Mouse (Mus musculus): ENCODE data around the gene Btg1. TPM values are rescaled to one million over a fixed set of nuclear protein-coding genes. Genes with fewer than 3 reads are reported as not detected.

Btg1 gene
- polyA plus RNA-seq (2014; fragmentation: Nextera tagmentation; extraction: Ambion mirVana): 35.9 and 40.2 TPM in 2 replicates

DNA sequence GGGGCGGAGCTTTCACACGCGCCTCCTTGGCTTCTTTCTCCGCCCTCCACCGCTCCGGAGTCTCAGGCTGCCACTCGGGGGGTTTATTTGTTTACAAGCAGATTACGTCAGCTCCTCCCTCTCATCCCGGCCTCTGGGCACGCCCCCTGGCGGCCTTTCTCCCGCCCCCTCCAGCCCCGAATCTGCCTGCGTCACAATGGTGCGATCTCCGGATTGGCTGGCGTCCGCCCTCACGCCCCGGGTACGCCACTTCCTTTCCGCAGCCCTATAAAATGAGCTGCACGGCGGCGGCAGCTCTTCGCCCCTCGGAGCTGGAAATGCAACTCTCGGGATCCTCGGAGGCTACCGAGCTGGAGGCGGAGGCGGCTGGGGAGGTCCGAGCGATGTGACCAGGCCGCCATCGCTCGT lies at the start of gene Btg1:
Gene Btg1, plus strand, starts transcription at position 298 of the 408 bp plus-strand sequence.
- no peaks in the 10 kb centered on the region for H3K9me3 ChIP-seq (ENCODE audit: control insufficient read depth, low read length)
- H3K4me3 ChIP-seq (ENCODE audit: low read depth, low read length): peak within 1 kb of the TSS; percentile 98
- peak within 1 kb of the TSS; percentile 87 for H3K27ac ChIP-seq (ENCODE audit: low read depth, low read length)
- peak; percentile 100 for DNase-seq (ENCODE audit: low spot score)
- H3K27me3 ChIP-seq (ENCODE audit: control insufficient read depth, insufficient read depth, low read length): no peaks in the 10 kb centered on the region
- peak; percentile 97 for ATAC-seq (replicated peaks; ENCODE audit: low FRiP score)
- no peaks in the 10 kb centered on the region for H3K36me3 ChIP-seq (ENCODE audit: control insufficient read depth, insufficient read depth, low read length)
- under 1% methylated on average over 37 of the region's 37 CpGs for WGBS
- peak within 1 kb of the TSS; percentile 98 for H3K9ac ChIP-seq (ENCODE audit: low read length)
- no peaks in the 10 kb centered on the region; the same call in 1 of the 2 replicates for H3K4me1 ChIP-seq (replicated peaks; ENCODE audit: control insufficient read depth, insufficient read depth, low read length)
- H3K4me2 ChIP-seq (ENCODE audit: low read depth, low read length, severe bottlenecking): peak within 1 kb of the TSS; percentile 59

DNA sequence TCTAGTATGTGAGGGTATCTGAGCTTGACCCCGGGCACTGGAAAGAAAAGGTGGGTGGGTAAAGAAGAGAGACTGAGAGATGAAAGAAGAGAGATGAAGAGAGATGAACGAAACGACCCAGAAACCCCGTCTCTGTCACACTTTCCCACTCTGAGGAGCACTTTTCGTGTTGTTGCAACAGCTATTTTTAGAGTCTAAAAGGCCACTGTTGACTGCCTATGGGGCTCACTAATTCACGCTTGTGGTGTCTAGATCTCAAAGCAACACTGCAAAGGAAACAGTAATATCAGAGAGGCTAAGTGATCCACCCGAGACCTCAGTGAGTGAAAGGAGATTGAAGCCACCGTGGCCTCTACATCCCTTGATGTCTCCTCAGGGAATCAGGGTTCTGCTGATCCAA lies 47.3 kb upstream of the Btg1 start:
- H3K36me3 ChIP-seq (ENCODE audit: control insufficient read depth, insufficient read depth, low read length): no peaks in the 10 kb centered on the region
- ATAC-seq (replicated peaks; ENCODE audit: low FRiP score) (no peak), DNase-seq (ENCODE audit: low spot score) (no peak)
- no peaks in the 10 kb centered on the region for H3K4me1 ChIP-seq (replicated peaks; ENCODE audit: control insufficient read depth, insufficient read depth, low read length)
- no peaks in the 10 kb centered on the region; the same call in 1 of the 2 replicates for H3K9me3 ChIP-seq (ENCODE audit: control insufficient read depth, low read length)
- H3K4me2 ChIP-seq (ENCODE audit: low read depth, low read length, severe bottlenecking): no peak overlapping the region
- no peak overlapping the region for H3K9ac ChIP-seq (ENCODE audit: low read length)
- 85% methylated on average over 8 of the region's 8 CpGs for WGBS
- H3K4me3 ChIP-seq (ENCODE audit: low read depth, low read length): no peak overlapping the region
- no peaks in the 10 kb centered on the region for H3K27me3 ChIP-seq (ENCODE audit: control insufficient read depth, insufficient read depth, low read length)
- no peak overlapping the region for H3K27ac ChIP-seq (ENCODE audit: low read depth, low read length)

DNA sequence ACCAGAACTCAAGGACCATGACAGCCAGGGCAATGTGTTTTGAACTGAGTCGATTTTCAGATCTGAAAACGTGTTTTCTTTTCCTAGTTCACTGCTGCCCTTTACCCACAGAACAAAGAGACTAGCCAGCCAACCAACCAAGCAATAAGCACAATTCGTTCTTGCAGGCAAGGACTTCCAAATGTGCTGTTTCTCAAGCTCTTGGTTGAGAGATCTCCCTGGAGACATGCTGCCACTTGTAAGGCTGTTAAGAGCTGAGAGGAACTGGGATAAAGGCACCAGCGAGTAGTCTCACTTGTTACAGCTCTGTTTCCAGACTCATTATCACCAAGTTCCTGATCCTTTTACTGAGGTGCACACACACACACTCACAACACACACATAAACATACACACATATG lies 45.6 kb upstream of the Btg1 start:
- H3K27me3 ChIP-seq (ENCODE audit: control insufficient read depth, insufficient read depth, low read length): no peaks in the 10 kb centered on the region
- no peak for ATAC-seq (replicated peaks; ENCODE audit: low FRiP score)
- H3K4me2 ChIP-seq (ENCODE audit: low read depth, low read length, severe bottlenecking): no peak overlapping the region
- no peaks in the 10 kb centered on the region for H3K36me3 ChIP-seq (ENCODE audit: control insufficient read depth, insufficient read depth, low read length)
- H3K9me3 ChIP-seq (ENCODE audit: control insufficient read depth, low read length): no peaks in the 10 kb centered on the region; the same call in 1 of the 2 replicates
- H3K4me3 ChIP-seq (ENCODE audit: low read depth, low read length): no peak overlapping the region
- no peak overlapping the region for H3K27ac ChIP-seq (ENCODE audit: low read depth, low read length)
- no peak for DNase-seq (ENCODE audit: low spot score)
- 73% methylated on average over 4 of the region's 4 CpGs for WGBS
- no peak overlapping the region for H3K9ac ChIP-seq (ENCODE audit: low read length)
- no peaks in the 10 kb centered on the region for H3K4me1 ChIP-seq (replicated peaks; ENCODE audit: control insufficient read depth, insufficient read depth, low read length)

DNA sequence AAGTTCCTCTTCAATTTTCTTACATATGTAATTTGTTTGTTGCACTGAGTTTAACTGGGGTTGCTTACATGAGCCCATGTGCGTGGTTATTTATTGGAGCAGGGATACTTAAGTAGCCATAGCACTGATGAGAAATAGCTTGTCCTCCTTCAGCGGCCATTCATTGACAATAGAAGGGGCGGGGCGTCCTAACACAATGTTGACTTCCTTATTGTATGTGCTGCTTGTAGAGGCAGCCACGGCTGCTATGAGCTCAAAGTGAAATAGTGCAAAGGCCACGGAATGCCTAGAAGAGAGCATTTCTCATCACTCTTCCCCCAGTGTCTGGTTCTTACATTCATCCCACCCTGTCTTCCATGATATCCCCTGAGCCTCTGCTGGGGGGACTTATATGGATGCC lies 42.0 kb upstream of the Btg1 start:
- Histone ChIP-seq H3K9me3 (ENCODE audit: control insufficient read depth, low read length) (no peaks in the 10 kb centered on the region), H3K27ac (ENCODE audit: low read depth, low read length) (no peak overlapping the region), H3K9ac (ENCODE audit: low read length) (no peak overlapping the region), H3K27me3 (ENCODE audit: control insufficient read depth, insufficient read depth, low read length) (no peaks in the 10 kb centered on the region), H3K4me3 (ENCODE audit: low read depth, low read length) (no peak overlapping the region), H3K36me3 (ENCODE audit: control insufficient read depth, insufficient read depth, low read length) (no peaks in the 10 kb centered on the region), H3K4me2 (ENCODE audit: low read depth, low read length, severe bottlenecking) (no peak overlapping the region), H3K4me1 (replicated peaks; ENCODE audit: control insufficient read depth, insufficient read depth, low read length) (no peaks in the 10 kb centered on the region)
- 83% methylated on average over 6 of the region's 6 CpGs for WGBS
- no peak for DNase-seq (ENCODE audit: low spot score)
- ATAC-seq (replicated peaks; ENCODE audit: low FRiP score): no peak

DNA sequence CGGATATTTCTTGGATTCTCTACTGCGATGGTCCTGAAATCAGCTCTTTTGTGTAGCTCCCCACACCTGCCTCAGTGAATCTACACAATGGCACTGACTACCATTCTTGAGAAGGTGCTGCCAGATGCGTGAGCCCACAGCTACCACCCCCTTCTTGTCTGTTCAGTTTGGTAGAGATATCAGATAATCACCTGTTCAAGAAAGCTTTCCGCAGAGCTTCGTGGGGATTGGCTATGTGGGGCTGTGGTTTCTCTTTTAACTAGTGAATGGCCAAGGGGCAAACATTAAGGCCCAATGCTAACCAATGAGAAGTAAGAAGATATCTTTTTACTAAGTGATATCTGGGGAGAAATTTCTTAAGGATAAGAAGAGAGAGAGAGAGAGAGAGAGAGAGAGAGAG lies 41.5 kb upstream of the Btg1 start:
- 87% methylated on average over 5 of the region's 5 CpGs for WGBS
- Histone ChIP-seq H3K9ac (ENCODE audit: low read length) (no peak overlapping the region), H3K27me3 (ENCODE audit: control insufficient read depth, insufficient read depth, low read length) (no peaks in the 10 kb centered on the region), H3K4me2 (ENCODE audit: low read depth, low read length, severe bottlenecking) (no peak overlapping the region), H3K4me3 (ENCODE audit: low read depth, low read length) (no peak overlapping the region), H3K36me3 (ENCODE audit: control insufficient read depth, insufficient read depth, low read length) (no peaks in the 10 kb centered on the region), H3K9me3 (ENCODE audit: control insufficient read depth, low read length) (no peaks in the 10 kb centered on the region), H3K27ac (ENCODE audit: low read depth, low read length) (no peak overlapping the region), H3K4me1 (replicated peaks; ENCODE audit: control insufficient read depth, insufficient read depth, low read length) (no peaks in the 10 kb centered on the region)
- DNase-seq (ENCODE audit: low spot score) (no peak), ATAC-seq (replicated peaks; ENCODE audit: low FRiP score) (no peak)

DNA sequence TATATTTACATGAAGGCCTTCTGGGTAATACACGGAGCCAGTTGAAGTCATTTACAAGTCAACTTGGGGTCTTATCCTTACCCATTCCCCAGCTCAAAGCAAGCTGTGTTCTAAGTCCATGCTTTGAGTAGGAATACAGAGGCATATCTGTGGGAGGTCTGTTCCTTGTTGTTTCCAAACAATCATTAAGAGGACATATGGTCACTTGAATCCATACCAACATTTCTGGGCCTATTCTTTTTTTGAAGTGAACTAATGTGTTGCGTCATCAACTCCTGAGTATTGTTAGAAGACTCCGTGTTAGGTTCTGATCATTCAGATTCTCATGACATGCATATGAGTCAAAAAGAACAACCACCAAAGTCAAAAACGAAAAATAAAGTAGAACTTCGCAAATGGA lies 37.9 kb upstream of the Btg1 start:
- Histone ChIP-seq H3K4me3 (ENCODE audit: low read depth, low read length) (no peak overlapping the region), H3K27ac (ENCODE audit: low read depth, low read length) (no peak overlapping the region), H3K4me2 (ENCODE audit: low read depth, low read length, severe bottlenecking) (no peak overlapping the region), H3K27me3 (ENCODE audit: control insufficient read depth, insufficient read depth, low read length) (no peaks in the 10 kb centered on the region), H3K9ac (ENCODE audit: low read length) (no peak overlapping the region), H3K4me1 (replicated peaks; ENCODE audit: control insufficient read depth, insufficient read depth, low read length) (no peaks in the 10 kb centered on the region), H3K36me3 (ENCODE audit: control insufficient read depth, insufficient read depth, low read length) (no peaks in the 10 kb centered on the region), H3K9me3 (ENCODE audit: control insufficient read depth, low read length) (no peaks in the 10 kb centered on the region)
- DNase-seq (ENCODE audit: low spot score) (no peak), ATAC-seq (replicated peaks; ENCODE audit: low FRiP score) (no peak)
- 90% methylated on average over 5 of the region's 5 CpGs for WGBS

DNA sequence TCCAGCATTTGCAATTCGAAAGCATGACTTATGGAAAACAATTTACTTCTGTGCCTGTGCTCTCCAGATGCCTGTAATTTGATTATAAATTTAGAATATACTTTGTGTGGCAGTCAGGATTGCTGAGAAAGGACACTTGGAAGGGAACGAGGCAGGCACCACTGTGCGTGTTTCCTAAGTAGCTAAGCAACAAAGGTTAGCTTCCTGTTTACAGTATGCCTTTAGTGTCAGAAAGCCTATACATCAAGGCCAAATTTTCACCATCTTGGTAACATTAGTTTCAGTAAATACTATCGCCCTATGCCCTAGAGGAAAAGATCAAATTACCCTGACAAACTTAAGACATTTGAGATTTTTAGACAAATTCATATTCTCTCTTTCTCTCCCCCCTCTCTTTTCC lies 37.4 kb upstream of the Btg1 start:
- Histone ChIP-seq H3K27ac (ENCODE audit: low read depth, low read length) (no peak overlapping the region), H3K4me2 (ENCODE audit: low read depth, low read length, severe bottlenecking) (no peak overlapping the region), H3K36me3 (ENCODE audit: control insufficient read depth, insufficient read depth, low read length) (no peaks in the 10 kb centered on the region), H3K9me3 (ENCODE audit: control insufficient read depth, low read length) (no peaks in the 10 kb centered on the region), H3K27me3 (ENCODE audit: control insufficient read depth, insufficient read depth, low read length) (no peaks in the 10 kb centered on the region), H3K4me3 (ENCODE audit: low read depth, low read length) (no peak overlapping the region), H3K9ac (ENCODE audit: low read length) (no peak overlapping the region), H3K4me1 (replicated peaks; ENCODE audit: control insufficient read depth, insufficient read depth, low read length) (no peaks in the 10 kb centered on the region)
- WGBS: 73% methylated on average over 4 of the region's 4 CpGs
- no peak for ATAC-seq (replicated peaks; ENCODE audit: low FRiP score)
- no peak for DNase-seq (ENCODE audit: low spot score)

DNA sequence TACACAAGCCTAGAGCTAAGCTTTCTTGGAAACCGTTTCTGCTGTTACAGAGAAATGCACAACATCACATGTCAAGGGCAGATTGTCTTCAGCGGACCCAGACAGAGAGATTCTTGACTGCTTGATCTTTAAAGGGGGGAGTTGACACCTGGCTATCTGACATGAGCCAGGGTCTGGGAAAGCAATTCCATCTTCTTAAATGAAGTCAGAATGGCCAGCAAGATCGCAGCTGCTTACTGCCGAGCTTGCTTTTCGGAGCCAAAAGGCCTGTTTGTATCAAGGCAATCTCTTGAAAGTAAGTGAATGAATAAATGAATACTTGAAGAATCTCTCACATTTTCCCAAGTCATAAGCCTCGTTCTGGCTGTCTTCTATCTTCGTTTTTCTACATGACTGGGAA lies 36.6 kb upstream of the Btg1 start:
- Histone ChIP-seq H3K9ac (ENCODE audit: low read length) (no peak overlapping the region), H3K4me3 (ENCODE audit: low read depth, low read length) (no peak overlapping the region), H3K36me3 (ENCODE audit: control insufficient read depth, insufficient read depth, low read length) (no peaks in the 10 kb centered on the region), H3K4me2 (ENCODE audit: low read depth, low read length, severe bottlenecking) (no peak overlapping the region), H3K27me3 (ENCODE audit: control insufficient read depth, insufficient read depth, low read length) (no peaks in the 10 kb centered on the region), H3K4me1 (replicated peaks; ENCODE audit: control insufficient read depth, insufficient read depth, low read length) (no peaks in the 10 kb centered on the region), H3K9me3 (ENCODE audit: control insufficient read depth, low read length) (no peaks in the 10 kb centered on the region), H3K27ac (ENCODE audit: low read depth, low read length) (no peak overlapping the region)
- DNase-seq (ENCODE audit: low spot score) (no peak), ATAC-seq (replicated peaks; ENCODE audit: low FRiP score) (no peak)
- WGBS: 84% methylated on average over 7 of the region's 7 CpGs

DNA sequence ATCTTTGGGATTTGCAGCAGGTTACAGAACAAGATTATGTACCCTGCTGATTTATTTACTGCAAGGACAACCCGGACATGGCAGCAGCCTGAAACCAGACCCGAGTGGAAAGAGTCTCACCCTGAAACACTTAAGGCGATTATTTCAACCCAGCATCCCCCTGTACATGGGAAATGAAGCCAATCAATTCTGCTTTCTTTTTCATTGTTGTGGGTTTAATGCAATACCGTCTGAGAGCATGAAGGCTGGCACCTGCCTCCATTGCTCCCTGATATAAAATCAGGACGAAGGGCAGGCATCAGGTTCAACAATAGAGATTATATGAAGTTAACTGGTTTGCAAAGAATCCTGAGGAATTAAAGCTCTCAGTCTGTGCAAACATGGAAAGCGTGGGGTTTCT lies 35.6 kb upstream of the Btg1 start:
- Histone ChIP-seq H3K9me3 (ENCODE audit: control insufficient read depth, low read length) (no peaks in the 10 kb centered on the region), H3K9ac (ENCODE audit: low read length) (no peak overlapping the region), H3K4me1 (replicated peaks; ENCODE audit: control insufficient read depth, insufficient read depth, low read length) (no peaks in the 10 kb centered on the region), H3K4me3 (ENCODE audit: low read depth, low read length) (no peak overlapping the region), H3K4me2 (ENCODE audit: low read depth, low read length, severe bottlenecking) (no peak overlapping the region), H3K36me3 (ENCODE audit: control insufficient read depth, insufficient read depth, low read length) (no peaks in the 10 kb centered on the region), H3K27me3 (ENCODE audit: control insufficient read depth, insufficient read depth, low read length) (no peaks in the 10 kb centered on the region), H3K27ac (ENCODE audit: low read depth, low read length) (no peak overlapping the region)
- 45% methylated on average over 6 of the region's 6 CpGs for WGBS
- DNase-seq (ENCODE audit: low spot score) (no peak), ATAC-seq (replicated peaks; ENCODE audit: low FRiP score) (no peak)

Measured in forebrain, embryonic 11.5 days (tissue).